Mouse (Mus musculus): Measurements from ENCODE around the gene Lin7c.

GRCm38 (mm10) chr2:109923031-109923430 lies 32.4 kb downstream of the Lin7c start:
- TF ChIP-seq CTCF (IDR thresholded peaks at IDR 0.05; ENCODE audit: borderline replicate concordance, control insufficient read depth, extremely low read depth, insufficient read depth, low read length, poor library complexity), result no peak
- TF ChIP-seq POLR2A (IDR thresholded peaks at IDR 0.05; ENCODE audit: control insufficient read depth, extremely low read depth, insufficient read depth, low read length, poor library complexity), result no peak
